Mouse (Mus musculus) liver, embryonic 14 days (tissue): ENCODE results near the gene Gm7137. TPM values are rescaled to one million over a fixed set of nuclear protein-coding genes. Genes with fewer than 3 reads are reported as not detected.

ENCODE experiments used
- polyA plus RNA-seq: library from polyadenylated mRNA; depleted of rRNA; stranded (reverse); fragments of >200 nt; gene quantifications from 2 replicates; pipeline ENCODE4 v1.2.3, GENCODE M21; 2012; rRNA removed

Gene Gm7137
- polyA plus RNA-seq: not detected in 2 replicates

GRCm38 (mm10) chr10:77787876-77788275, at the start of gene Gm7137:
Gene Gm7137, minus strand, starts transcription at chr10:77788200.

GRCm38 (mm10) chr10:77835647-77836046, 47.6 kb upstream of the Gm7137 start, which contains the start of gene Krtap10-10:
Gene Krtap10-10, plus strand, starts transcription at chr10:77835947.

GRCm38 (mm10) chr10:77826951-77827350, 39.0 kb upstream of the Gm7137 start, which contains the start of gene Krtap10-4:
Gene Krtap10-4, minus strand, starts transcription at chr10:77827095.

GRCm38 (mm10) chr10:77814382-77814781, 26.4 kb upstream of the Gm7137 start, which contains the start of gene Gm2696:
Gene Gm2696, plus strand, starts transcription at chr10:77814682.

GRCm38 (mm10) chr10:77811743-77812142, 23.7 kb upstream of the Gm7137 start, which contains the start of gene Gm9507:
Gene Gm9507, minus strand, starts transcription at chr10:77811843.

GRCm38 (mm10) chr10:77798921-77799508, 11.0 kb upstream of the Gm7137 start, which contains the start of gene Gm19668:
Gene Gm19668, minus strand, starts transcription at chr10:77799133.

GRCm38 (mm10) chr10:77794976-77795375, 7.0 kb upstream of the Gm7137 start, which contains the start of gene Gm9639:
Gene Gm9639, minus strand, starts transcription at chr10:77795076.

GRCm38 (mm10) chr10:77782442-77782841, 5.6 kb downstream of the Gm7137 start, which contains the start of gene Gm3250:
Gene Gm3250, minus strand, starts transcription at chr10:77782542.

GRCm38 (mm10) chr10:77776844-77777243, 11.2 kb downstream of the Gm7137 start, which contains the start of gene Gm7138:
Gene Gm7138, minus strand, starts transcription at chr10:77776944.

GRCm38 (mm10) chr10:77771225-77771624, 16.8 kb downstream of the Gm7137 start, which contains the start of gene Gm3238:
Gene Gm3238, minus strand, starts transcription at chr10:77771325.

GRCm38 (mm10) chr10:77759582-77759981, 28.4 kb downstream of the Gm7137 start, which contains the start of gene Gm3233:
Gene Gm3233, minus strand, starts transcription at chr10:77759682.

GRCm38 (mm10) chr10:77751254-77751653, 36.7 kb downstream of the Gm7137 start, which contains the start of gene Gm9736:
Gene Gm9736, minus strand, starts transcription at chr10:77751354.

GRCm38 (mm10) chr10:77741924-77742688, 45.9 kb downstream of the Gm7137 start, which contains the start of gene Gm18596:
Gene Gm18596, minus strand, starts transcription at chr10:77742638.

Other genes with a start within 250 kb of the Gm7137 start
- gene Pttg1ip, start 206.5 kb downstream of the Gm7137 start, polyA plus RNA-seq: 38.1 and 43.6 TPM in 2 replicates
- 99.8 and 106 TPM in 2 replicates for gene Sumo3, start 182.1 kb downstream of the Gm7137 start, polyA plus RNA-seq
- 0.09 and 0.12 TPM in 2 replicates for gene Gm49325, start 182.0 kb downstream of the Gm7137 start, polyA plus RNA-seq
- gene Ube2g2, start 165.9 kb downstream of the Gm7137 start, polyA plus RNA-seq: 19.0 and 20.8 TPM in 2 replicates
- 0.03 and 0.10 TPM in 2 replicates for gene Tspear, start 101.6 kb downstream of the Gm7137 start, polyA plus RNA-seq
- gene Gm19402, start 97.4 kb downstream of the Gm7137 start, polyA plus RNA-seq: not detected in 2 replicates
- gene Gm9508, start 91.0 kb downstream of the Gm7137 start, polyA plus RNA-seq: not detected in 2 replicates
- not detected in 2 replicates for gene Gm10272, start 81.6 kb downstream of the Gm7137 start, polyA plus RNA-seq
- gene Gm10024, start 76.7 kb downstream of the Gm7137 start, polyA plus RNA-seq: not detected in 2 replicates
- not detected in 2 replicates for gene Gm10142, start 72.4 kb downstream of the Gm7137 start, polyA plus RNA-seq
- gene Krtap12-1, start 67.6 kb downstream of the Gm7137 start, polyA plus RNA-seq: not detected in 2 replicates
- not detected in 2 replicates for gene Gm10100, start 61.7 kb downstream of the Gm7137 start, polyA plus RNA-seq
- not detected in 2 replicates for gene Gm18596, start 45.6 kb downstream of the Gm7137 start, polyA plus RNA-seq
- gene Gm9736, start 36.8 kb downstream of the Gm7137 start, polyA plus RNA-seq: not detected in 2 replicates
- not detected in 2 replicates for gene Gm3233, start 28.5 kb downstream of the Gm7137 start, polyA plus RNA-seq
- gene Gm3238, start 16.9 kb downstream of the Gm7137 start, polyA plus RNA-seq: not detected in 2 replicates
- gene Gm7138, start 11.3 kb downstream of the Gm7137 start, polyA plus RNA-seq: not detected in 2 replicates
- not detected in 2 replicates for gene Gm3250, start 5.7 kb downstream of the Gm7137 start, polyA plus RNA-seq
- not detected in 2 replicates for gene Gm9639, start 6.9 kb upstream of the Gm7137 start, polyA plus RNA-seq
- gene Gm19668, start 10.9 kb upstream of the Gm7137 start, polyA plus RNA-seq: not detected in 2 replicates
- gene Gm9507, start 23.6 kb upstream of the Gm7137 start, polyA plus RNA-seq: not detected in 2 replicates
- gene Gm2696, start 26.5 kb upstream of the Gm7137 start, polyA plus RNA-seq: not detected in 2 replicates
- gene Krtap10-4, start 38.9 kb upstream of the Gm7137 start, polyA plus RNA-seq: not detected in 2 replicates
- not detected in 2 replicates for gene Krtap10-10, start 47.7 kb upstream of the Gm7137 start, polyA plus RNA-seq
- gene Gm36176, start 58.6 kb upstream of the Gm7137 start, polyA plus RNA-seq: not detected in 2 replicates
- gene Gm10318, start 64.7 kb upstream of the Gm7137 start, polyA plus RNA-seq: not detected in 2 replicates
- gene Gm3285, start 73.8 kb upstream of the Gm7137 start, polyA plus RNA-seq: not detected in 2 replicates
- gene Lrrc3, start 114.3 kb upstream of the Gm7137 start, polyA plus RNA-seq: 5.5 and 6.6 TPM in 2 replicates
- gene Trpm2, start 182.4 kb upstream of the Gm7137 start, polyA plus RNA-seq: 0.93 and 1.5 TPM in 2 replicates
- 4.4 and 4.9 TPM in 2 replicates for gene 1810043G02Rik, start 190.3 kb upstream of the Gm7137 start, polyA plus RNA-seq
- 43.9 and 47.1 TPM in 2 replicates for gene Pfkl, start 221.9 kb upstream of the Gm7137 start, polyA plus RNA-seq